Mouse (Mus musculus) layer of hippocampus, adult 11-12 months (tissue): ENCODE measurements at regions not wholly inside any gene's neighbourhood (a gene's known extent, or its start where the extent isn't known, plus 50 kb on each side); places are given as distances from the start of the nearest gene placed in this dataset.

Experiments
- DNase-seq: peaks from one replicate; pipeline ENCODE4 v3.0.0; 2022; ENCODE audit warnings: low spot score

GRCm38 (mm10) chrX:51913247-51913646, 59.3 kb downstream of the 1700080O16Rik start:
- peak; percentile 68 for DNase-seq

GRCm38 (mm10) chrX:51911566-51911965, 61.0 kb downstream of the 1700080O16Rik start:
- DNase-seq = no peak

GRCm38 (mm10) chrX:51910576-51910975, 62.0 kb downstream of the 1700080O16Rik start:
- no peak for DNase-seq

- DNase-seq = no peak
These were observed 74.1 kb downstream of the 1700080O16Rik start for GRCm38 (mm10) chrX:51898445-51898844.

GRCm38 (mm10) chrX:51897059-51897458, 75.5 kb downstream of the 1700080O16Rik start:
- DNase-seq = no peak

- DNase-seq = no peak
These were observed 76.9 kb downstream of the 1700080O16Rik start for GRCm38 (mm10) chrX:51895646-51896190.

- DNase-seq = no peak
These were observed 79.9 kb downstream of the 1700080O16Rik start for GRCm38 (mm10) chrX:51892716-51893115.

- DNase-seq = no peak
These were observed 85.1 kb upstream of the Usp26 start for GRCm38 (mm10) chrX:51886129-51886528.
